Mouse (Mus musculus) spleen, postnatal 4 days (tissue): ENCODE data around the gene Bpifb2.
A peak's percentile ranks its signal among the peaks of the same experiment; 100 is the strongest.

ENCODE experiments used
- DNase-seq, 2 experiments: peaks; one replicate each; pipeline ENCODE4 v3.0.0; 2022; ENCODE audit warnings: low spot score in 2 of 2

Bpifb2 gene

DNA sequence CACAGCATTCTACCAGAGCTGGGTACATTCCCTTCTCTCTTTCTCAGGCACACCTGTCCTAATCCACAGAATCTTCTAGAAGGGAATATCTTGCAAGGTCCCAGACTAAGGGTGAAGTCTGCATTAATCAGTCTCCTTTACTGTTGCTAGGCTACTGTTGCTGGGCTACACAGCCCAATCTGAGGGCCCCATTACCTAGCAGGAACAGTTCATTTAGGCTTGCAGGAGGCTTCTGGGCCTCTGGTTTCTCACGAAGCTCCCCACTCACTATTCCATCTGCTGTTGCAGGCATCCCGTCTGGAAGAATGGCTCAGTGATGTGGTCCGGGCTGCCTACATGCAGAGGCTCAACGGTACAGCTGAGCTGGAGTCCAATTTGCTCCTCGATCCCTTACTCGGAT lies 56.3 kb downstream of the Bpifb2 start:
- no peak for DNase-seq

DNA sequence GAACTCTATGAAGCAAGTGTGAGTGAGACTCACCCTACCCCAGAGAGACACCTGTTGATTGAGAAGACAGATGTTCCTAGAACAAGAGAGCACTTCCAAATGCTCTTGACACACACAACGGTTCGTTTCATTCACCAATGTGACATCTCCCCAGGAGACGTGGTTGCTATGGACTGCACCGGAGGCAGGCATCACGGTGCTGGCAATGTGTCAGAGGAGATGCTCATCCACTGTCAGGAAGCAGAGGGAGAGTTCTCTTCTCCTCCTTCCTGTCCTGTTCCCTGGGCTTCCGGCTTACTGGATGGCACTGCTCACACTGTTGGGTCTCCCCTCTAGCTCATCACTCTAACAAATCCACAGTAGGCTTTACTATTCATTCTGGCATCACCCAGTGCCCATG lies 58.5 kb downstream of the Bpifb2 start:
- DNase-seq: no peak

DNA sequence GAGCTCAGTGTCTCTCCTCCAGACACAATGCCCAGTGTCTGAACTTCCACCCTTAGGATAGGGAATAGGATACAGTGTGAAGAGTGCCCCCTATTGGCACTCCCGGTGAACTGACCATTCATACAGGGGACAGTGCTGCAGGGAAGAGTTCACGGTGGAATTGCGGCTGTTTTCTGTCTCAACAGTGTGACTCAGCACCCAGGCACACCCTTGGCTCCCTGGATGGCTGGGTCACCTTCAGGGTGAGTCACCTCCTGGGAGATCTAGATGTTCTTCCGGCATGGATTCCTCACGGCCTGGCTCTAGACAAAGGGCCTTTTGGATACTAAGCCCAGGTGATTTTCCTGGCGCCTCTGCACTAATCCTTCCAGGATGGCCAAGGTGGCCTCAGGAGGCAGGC lies 60.5 kb downstream of the Bpifb2 start:
- DNase-seq: no peak

GRCm38 (mm10) chr2:153937843-153938242 lies 63.0 kb downstream of the Bpifb2 start, which contains the start of gene Bpifb4:
TSS of gene Bpifb4 (plus strand) at chr2:153938212.
- DNase-seq: no peak

DNA sequence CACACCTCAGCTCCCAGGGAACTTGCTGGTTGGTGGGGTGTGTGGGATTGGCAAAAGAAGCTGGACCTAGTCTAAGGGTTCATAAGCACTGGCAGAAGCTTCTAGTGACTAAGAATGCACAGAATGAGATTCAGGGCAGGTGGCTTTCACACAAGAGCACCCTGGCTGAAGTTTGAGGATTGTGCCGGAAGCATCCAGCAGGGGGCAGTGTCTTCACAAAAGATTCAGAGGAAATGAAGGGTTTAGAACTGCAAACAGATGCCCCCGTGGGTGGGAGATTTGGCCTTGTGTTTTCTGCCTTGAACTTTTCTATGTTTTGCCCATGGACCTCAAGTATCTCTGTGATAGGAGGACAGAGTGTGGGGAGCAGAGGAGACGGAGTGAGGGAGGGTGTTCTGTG lies 68.7 kb downstream of the Bpifb2 start:
- peak in 1 of 2 experiments; percentile 79 for DNase-seq

- no peak for DNase-seq
Observed at GRCm38 (mm10) chr2:153944567-153944966, 69.7 kb downstream of the Bpifb2 start.
